Mouse (Mus musculus): Measurements from ENCODE around the gene Sdhaf1.

Sdhaf1 gene

DNA sequence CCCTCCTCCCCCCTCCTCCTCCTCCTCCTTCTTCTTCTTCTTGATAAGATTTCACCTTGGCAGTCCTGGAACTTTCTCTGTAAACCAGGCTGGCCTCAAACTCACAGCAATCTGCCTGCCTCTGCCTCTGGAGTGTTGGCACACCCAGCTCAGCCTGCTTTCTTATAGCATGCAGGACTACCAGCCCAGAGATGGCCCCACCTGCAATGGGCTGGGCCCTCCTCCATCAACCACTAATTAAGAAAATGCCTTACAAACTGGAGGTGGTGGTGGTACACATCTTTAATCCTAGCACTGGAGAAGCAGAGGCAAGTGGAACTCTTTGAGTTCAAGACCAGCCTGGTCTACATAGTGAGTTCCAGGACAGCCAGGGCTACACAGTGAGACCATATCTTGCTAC, 2.7 kb upstream of the Sdhaf1 start:
- no peak for DNase-seq (ENCODE audit: low read depth, low spot score)

DNA sequence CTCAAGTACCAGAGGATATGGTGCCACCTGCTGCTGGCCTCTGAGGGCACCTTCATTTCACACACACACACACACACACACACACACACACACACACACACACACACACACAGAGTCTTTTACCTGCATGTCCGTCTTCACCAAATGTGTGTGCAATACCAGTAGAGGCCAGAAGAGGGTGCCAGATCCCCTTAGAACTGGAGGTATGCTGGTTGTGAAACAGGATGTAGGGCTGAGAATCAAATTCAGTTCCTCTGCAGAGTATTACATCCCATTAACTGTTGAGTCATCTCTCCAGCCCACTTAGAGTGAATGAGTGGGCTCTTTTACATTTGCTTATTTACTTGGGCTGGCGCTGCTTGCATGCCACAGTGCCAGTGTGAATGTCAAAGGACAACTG, 1.7 kb upstream of the Sdhaf1 start:
- peak; percentile 77 for DNase-seq (ENCODE audit: low read depth, low spot score)

DNA sequence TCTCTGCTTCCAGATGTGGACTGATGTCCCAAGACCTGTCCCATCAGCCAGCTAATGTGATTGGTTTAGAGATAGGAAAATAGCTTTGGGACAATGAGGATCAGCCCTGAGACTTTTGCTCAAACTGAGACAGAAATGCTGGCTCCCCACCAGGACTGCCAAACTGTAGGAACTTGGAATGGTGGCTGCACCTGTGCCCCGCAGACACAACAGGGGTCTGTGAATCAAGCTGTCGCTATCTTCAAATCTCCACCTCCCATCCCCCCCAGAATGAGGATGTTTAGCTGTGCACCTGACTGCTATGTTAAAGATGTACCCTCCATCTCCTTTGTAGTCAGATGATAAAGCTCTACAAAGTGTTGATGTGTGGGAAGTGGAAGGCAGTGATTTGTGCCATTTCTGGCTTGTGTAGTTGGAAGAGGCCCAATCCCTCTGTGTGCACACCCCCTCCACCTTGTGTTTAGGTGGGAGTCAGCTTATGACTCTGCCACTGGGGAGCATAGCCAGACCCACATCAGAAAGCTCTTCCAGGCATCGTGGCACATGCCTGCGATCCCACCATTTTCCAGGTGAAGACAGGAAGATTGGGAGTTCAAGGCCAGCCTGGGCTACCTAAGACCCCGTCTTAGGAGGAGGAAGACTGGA, 727 bp upstream of the Sdhaf1 start:
- DNase-seq (ENCODE audit: low read depth, low spot score): no peak

DNA sequence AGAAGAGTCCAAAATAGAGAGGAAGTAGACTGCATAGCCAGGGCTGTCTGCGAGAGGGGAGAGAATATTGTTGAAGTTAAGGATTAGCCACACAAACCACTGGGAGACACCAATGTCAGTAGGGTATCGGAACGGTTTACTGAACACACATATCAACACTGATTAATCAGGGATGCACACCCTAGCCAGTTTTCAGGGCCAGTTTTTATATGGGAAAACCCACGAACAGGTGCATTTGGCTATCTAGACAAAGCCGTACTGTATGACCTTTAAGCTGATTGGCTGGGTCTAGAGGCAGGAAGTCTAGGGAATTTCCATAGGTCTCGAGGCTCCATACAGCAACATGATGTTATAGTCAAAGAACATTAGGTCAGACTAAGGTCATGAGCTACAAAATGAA, 830 bp downstream of the Sdhaf1 start:
- peak; percentile 85 for DNase-seq (ENCODE audit: low read depth, low spot score)

DNA sequence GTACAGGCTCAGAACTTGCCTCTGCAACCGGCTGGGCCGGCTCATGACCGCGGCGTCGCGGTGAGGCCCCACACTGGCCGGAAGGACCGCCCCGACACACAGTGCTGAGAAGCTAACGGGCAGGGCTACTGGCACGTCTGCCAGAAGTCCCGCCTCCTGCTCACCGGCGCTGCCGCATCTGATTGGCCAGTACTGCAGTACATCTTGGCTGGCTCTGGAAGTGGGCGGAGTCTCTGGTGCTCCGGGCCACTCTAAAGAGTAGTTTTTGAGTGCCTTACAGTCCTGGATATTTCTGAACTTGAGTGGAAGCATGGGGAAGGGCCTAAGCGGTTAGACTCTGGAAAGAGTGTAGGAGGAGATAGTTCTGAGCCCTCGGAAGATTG, 1.4 kb downstream of the Sdhaf1 start:
- DNase-seq (ENCODE audit: low read depth, low spot score): peak; percentile 97

DNA sequence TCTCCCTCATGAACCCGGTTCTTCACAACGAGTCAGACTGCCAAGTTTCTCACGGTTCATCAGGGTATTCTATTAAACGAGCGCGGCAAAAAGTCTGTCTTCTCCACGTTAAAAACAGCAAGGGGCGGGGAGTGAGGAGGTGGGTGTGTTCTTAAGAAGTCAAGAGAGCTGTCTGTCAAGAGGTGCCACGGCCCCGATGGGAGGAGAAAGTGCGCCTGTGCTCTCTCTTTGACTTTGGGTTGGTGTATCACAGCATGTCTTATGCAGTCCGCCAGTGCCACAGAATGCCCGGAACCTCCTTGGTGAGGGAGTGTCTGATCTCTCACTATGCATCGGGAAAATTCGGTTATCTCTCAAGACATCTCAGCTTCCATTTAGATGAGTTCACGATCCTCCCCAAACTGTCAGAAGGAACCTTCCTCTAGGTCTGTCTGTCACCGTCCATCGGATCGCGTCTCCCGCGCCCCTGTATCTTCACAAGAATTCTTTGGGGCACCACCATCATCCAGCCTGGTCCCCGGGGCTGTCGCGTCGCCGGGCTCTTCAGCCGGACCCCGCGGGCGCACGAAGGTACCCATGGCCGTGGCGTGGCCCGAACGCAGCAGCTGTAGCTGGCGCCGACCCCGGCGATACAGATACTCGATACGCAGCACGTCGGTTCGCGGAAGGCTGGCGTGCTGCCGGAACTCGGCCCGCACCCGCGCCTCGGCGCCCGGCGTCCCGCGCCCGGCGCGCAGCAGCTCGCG, 2.0 kb downstream of the Sdhaf1 start, which contains the start of gene E130208F15Rik:
TSS of gene E130208F15Rik (plus strand) at position 202 of the 746 bp plus-strand sequence.
- peak; percentile 91 for DNase-seq (ENCODE audit: low read depth, low spot score)

DNA sequence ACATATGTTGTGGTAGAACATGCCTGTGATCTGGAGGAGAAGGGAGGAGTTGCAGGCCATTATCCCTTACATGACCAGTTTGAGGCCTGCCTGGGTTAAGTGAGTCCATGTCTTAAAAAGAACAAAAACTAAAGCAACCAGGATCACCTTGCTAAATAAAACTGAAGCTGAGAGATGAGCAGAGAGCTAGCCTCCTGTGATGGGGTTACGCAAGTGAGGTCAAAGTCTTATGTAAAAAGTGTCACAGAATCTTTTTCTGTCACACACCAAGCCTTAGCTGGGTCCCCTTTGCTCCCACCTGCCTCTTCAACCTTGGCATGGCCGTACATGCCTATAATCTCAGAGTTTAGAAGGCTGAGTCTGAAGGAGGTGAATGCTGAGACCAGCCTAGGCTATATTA, 2.7 kb downstream of the Sdhaf1 start:
- no peak for DNase-seq (ENCODE audit: low read depth, low spot score)

DNA sequence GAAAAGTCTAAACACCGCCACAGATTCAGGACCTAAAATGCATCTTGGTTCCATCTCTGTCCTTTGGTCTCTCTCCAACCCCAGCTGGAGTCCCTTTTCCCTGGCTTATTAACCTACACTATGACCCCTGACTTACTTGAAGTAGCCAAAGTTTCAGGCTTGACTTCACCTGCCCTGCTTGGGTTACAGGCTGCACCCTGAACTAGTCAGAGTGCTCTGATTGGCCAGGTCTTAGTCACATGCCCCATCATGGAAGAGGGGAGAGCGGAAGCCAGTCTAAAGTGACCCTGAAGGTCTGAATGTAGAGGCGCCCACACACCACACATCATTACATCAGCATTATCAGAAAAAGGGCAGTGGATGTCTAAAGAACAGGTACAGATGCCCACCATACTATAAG, 5.6 kb downstream of the Sdhaf1 start:
- DNase-seq (ENCODE audit: low read depth, low spot score): no peak

DNA sequence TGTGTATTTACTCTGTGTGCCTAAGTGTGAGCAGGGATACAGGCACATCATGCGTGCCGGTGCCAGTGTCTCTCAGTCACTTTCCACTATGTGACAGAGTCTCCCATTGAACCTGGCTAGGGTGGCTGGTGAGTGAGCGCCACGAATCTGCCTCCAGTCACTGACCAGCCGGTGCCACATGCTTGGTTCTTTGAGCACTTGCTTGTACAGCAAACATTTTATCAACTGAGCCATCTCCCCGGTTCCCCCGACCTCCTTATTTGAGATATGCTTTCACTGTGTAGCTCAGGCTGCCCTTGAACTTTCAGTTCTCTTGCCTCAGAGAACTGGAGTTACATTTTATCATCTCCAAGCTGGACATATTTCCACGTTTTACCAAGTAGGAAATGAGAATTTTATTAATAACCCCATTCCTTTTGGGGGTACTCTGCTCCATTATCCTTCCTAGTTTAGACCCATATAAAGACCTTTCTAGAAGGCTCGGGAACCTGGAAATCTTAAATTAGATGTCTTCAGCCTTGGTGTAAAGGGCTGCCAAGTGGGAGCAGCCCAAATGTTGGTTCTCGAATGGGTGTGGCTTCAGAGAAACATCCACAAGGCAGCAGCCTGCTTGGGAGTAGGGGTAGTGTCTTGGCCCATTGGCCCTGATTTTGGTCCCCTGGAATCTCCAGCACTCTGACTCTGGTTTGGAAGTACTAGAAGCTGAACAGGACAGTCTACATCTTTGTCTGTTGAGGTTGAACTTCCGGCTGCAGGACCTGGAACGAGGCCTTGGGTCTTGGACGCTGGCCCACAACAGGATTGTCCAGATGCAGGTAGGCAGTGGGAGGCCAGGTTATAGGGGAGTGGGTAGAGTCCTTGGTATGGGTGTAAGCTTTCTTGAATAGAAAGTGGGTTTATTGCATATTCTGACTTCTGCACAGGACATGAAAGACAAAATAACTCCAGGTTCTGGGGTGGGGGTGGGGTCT, 7.9 kb downstream of the Sdhaf1 start:
- DNase-seq (ENCODE audit: low read depth, low spot score): no peak

DNA sequence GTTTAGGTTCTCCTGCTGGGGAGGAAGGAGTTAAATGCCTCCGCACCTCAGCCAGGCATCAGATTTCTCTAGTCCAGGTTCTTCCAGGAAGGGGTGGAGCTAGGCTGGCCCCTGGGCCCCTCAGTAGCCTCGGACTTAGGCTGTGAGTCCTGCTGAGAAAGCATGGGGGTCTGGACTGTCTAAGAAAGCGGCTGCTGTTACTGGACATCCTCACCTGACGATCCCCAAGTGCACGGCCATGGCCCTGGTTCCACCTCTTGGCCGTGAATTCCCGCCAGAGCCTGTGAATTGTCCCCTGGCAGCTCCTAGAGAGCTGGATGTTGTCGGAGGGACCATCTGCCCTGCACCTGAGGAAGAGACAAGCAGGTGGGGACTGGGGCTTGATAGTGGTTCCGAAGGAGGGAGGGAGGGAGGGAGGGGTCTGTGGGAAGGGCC, 9.0 kb downstream of the Sdhaf1 start, which contains the start of gene Syne4:
TSS of gene Syne4 (plus strand) at position 87 of the 435 bp plus-strand sequence.
- no peak for DNase-seq (ENCODE audit: low read depth, low spot score)

DNA sequence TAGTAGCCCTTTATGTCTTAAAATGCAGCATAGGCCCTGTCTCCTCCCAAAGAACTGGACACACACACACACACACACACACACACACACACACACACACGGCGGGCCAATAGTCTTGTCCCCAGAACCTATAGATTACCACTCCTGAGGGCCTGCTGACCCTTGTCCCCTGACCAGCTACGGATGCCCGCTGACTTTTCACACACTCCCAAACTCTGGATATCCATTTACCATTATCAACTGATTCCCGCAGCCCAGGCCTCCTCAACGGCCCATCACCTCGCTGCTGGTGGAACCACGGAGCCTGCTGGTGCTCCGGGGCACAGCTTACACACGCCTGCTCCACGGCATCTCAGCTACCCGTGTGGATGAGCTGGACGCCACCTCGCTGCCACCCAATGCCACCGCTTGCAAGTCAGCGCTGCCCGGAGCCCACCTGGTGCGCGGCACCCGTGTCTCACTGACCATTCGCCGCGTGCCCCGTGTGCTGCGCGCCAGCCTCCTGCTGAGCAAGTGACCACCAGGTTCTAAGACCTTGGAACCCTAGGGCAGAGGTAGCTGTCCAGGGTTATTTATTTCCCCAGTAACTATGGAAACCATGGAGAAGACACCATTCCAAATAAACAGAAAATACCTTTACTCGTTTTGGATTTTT, 9.9 kb downstream of the Sdhaf1 start:
- no peak for DNase-seq (ENCODE audit: low read depth, low spot score)

DNA sequence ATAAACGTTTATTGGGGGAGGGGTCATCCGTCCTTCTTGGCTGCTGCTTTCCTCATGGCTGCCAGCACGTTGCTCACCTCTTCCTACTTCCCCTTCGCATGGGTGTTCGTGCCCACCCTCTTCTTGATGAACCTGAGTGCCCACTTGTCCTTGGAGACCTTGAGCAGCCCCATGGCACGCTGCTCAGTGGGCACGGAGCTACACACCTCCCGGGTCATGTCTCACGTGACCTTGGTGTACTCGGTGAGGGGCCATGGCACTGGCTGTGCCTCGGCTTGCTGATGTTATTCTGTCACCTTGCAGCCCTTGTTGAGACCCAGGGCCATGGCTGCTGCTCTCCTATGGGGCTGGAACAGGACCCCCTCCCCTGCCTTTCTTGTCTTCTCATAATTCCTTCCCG, 13.6 kb downstream of the Sdhaf1 start:
- no peak for DNase-seq (ENCODE audit: low read depth, low spot score)

DNA sequence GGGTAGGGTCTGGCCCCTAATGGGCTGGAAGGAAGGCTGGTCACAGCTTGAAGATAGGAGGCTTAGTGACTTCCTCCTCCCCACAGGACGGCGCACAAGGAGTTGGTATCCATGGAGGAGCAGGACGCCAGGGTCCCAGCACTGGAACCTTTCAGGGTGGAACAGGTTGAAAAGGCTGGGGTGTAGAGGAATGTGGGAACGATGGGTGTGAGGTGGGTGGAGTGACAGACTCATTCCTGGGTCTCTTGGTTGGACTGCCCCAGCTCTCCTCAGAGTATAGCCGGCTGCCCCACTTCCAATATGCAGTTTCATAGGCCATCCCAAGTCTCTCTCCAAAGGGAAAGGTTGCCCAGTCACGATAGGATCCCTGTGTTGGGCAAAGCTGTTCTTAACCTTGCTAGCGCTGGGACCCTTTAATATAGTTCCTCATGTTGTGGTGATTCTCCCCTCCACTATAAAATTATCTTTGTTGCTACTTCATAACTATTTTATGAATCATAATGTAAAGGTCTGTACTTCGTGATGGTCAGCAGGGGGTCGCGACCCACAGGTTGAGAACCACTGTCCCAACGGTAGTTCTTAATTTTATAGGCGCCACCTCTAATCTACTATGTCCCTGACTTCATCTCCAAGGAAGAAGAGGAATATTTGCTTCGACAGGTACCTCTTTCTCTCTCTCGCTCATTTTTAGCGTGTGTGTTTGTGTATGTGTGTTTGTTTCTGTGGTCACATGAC, 14.1 kb downstream of the Sdhaf1 start:
- DNase-seq (ENCODE audit: low read depth, low spot score): no peak

DNA sequence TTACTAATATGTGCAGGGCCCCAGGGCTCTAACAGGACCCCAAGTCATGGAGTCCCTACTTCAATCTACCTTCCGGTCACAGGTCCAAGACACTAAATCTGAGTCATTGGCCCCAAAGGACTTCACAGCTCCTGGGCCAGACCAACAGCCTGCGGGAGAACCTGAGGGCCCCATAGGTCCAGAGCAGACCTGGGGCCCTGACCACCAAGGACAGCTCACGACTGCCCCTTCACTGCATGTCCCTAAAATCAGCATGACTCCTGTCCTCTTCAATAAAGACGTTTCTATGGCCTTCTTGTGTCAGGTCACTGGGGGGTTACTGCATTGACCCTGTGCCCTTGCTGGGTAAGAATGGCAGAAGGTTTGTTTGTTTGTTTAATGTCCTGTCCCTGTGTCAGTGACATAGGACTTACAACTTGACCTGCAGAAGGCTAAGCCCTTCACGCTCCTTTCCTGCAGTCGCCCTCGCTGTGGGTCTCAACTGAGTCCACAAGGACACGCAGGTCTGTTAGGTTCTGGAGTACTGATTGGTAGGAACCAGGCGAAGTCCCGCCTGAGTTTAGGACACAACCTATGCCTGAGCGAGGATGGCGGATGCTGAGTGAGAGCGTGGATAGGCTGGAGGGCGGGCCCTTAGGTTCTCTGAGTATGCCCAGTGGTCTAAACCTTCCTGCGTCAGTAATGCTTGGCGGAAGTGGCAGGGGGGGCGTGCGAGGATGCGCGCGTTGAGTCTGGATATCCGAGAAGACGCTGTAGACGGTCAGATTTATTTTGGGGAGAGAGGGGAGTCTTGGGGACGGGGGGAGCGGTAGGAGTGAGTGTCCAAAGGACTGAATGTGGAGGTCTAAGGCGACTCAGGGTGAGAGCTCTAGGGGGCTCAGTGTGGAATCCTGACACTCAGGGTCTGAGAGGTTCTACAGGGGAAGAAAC, 15.4 kb downstream of the Sdhaf1 start, which contains the start of gene Alkbh6:
TSS of gene Alkbh6 (plus strand) at position 642 of the 930 bp plus-strand sequence.
- DNase-seq (ENCODE audit: low read depth, low spot score): peak; percentile 97

DNA sequence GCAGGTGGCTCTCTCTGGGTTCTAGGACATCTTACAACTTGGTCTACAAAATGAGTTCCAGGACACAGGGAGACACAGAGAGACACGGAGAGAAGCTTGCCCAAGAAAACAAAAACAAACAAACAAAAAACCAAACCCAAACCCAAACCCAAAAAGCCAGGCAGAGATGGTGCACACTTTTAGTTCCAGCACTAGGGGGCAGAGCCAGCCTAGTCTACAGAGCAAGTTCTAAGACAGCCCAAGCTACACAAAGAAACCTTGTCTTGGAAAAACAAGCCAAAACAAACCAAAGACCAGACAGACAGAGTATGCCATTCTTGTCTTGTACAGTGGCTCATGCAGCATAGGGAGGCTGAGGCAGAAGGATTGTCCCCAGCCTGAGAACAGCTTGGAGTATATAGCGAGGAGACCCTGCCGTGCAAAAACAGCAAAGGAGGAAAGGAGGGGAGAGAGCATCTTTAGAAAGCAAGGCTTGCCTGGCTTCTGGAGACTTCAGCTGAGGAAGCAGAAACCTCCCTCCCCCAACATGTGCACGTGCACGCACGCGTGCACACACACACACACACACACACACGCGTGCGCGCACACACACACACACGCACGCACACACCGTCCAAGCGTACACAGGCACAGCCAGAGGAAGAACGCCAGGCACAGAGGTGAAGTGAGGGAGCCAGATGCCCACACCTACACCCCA, 17.5 kb downstream of the Sdhaf1 start:
- DNase-seq (ENCODE audit: low read depth, low spot score): peak; percentile 57

DNA sequence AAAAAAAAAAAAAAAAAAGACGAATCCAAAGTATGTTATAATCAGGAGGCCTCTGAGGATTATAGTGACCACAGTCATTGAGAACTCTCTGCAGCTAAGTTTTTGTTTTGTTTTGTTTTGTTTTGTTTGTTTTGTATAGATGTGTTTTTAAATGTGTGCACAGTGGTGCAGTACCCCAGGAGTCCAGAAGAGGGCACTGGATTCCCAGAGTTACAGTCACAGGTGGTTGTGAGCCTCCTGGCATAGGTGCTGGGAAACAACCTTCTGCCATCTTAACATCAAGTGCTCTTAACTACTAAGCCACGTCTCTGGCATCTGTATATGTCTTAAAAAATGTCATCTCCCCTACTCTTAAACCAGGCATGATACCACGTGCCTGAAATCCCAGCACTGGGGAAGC, 22.8 kb downstream of the Sdhaf1 start:
- peak; percentile 64 for DNase-seq (ENCODE audit: low read depth, low spot score)

DNA sequence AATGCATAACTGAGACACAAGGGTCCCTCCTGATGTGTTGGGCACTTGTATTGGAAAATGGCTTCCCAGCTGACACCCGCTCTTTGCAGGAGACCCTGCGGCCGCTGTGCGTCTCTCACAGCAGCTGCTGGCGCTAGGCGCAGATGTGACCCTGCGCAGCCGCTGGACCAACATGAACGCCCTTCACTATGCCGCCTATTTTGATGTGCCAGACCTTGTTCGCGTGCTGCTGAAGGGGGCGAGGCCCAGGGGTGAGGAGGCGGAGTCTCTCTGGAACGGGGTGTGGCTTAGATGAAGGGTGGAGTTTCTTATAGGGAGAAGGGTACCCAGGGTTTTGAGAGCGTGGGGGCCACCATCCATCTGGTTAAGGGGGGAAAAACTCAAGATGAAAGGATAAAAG, 26.4 kb downstream of the Sdhaf1 start:
- no peak for DNase-seq (ENCODE audit: low read depth, low spot score)

DNA sequence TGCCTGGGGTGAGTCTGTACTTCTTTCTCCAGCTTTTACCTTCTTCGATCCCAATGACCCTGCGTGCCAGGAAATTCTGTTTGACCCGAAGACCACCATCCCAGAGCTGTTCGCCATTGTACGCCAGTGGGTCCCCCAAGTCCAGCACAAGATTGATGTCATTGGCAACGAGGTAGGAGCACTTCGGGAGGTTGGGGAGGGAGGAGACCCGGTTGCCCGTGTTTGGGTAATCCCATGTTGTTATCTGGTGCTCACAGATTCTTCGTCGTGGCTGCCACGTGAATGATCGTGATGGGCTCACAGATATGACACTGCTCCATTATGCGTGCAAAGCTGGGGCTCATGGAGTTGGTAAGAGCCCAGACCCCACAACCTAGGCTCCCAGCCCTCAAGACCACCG, 26.9 kb downstream of the Sdhaf1 start:
- no peak for DNase-seq (ENCODE audit: low read depth, low spot score)

DNA sequence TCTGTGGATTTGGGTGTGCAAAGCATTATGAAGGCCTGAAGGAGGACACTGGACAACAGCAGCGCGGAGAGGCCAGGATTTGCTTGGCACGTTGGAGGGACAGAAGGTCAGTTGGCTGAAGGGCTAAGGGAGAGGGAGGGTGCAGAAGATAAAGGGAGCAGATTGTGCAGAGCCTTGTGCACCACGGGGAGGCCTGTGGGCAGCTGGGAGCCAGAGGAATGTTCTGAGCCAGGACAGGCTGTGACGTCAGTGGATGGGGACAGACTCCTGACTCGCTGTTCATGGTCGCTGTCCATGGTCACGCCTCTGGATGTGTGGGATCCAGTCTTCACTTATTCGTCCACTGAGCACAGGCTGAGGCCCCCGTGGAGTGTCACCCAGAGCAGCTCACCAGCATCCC, 28.6 kb downstream of the Sdhaf1 start:
- no peak for DNase-seq (ENCODE audit: low read depth, low spot score)
